Mouse (Mus musculus): ENCODE measurements around the gene Gpr137.

- TF ChIP-seq CTCF (IDR thresholded peaks at IDR 0.05; ENCODE audit: low read depth) (no peak), EP300 (IDR thresholded peaks at IDR 0.05; ENCODE audit: low read depth) (no peak)
Measured at GRCm38 (mm10) chr19:6990712-6991111, 48.4 kb upstream of the Gpr137 start.

Data from liver, embryonic 14.5 days (tissue).